Mouse (Mus musculus) brown adipose tissue, adult 24 weeks (tissue): ENCODE results near the gene Tprgl. TPM values are rescaled to one million over a fixed set of nuclear protein-coding genes. Genes with fewer than 3 reads are reported as not detected.

Experiments
- H3K27ac ChIP-seq: fragments of 200-500 bp; replicated peaks from 2 replicates; pipeline ENCODE4 v1.5.1; 2012; ENCODE audit warnings: low read depth, mild to moderate bottlenecking, low read length
- H3K4me1 ChIP-seq: fragments of 200-500 bp; 2 replicates; pipeline ENCODE4 v1.6.1; 2012; ENCODE audit warnings: low read length, mixed read lengths; ENCODE audit not compliant: control insufficient read depth, insufficient read depth, insufficient read length
- H3K4me3 ChIP-seq: fragments of 200-500 bp; 2 replicates; pipeline ENCODE4 v1.5.1; 2012; ENCODE audit warnings: low read depth, mild to moderate bottlenecking, low read length, moderate library complexity; ENCODE audit not compliant: insufficient read depth
- polyA plus RNA-seq: library from polyadenylated mRNA; stranded (reverse); fragments of >200 nt; gene quantifications from 2 replicates; pipeline ENCODE4 v1.2.4, GENCODE M21; 2012; ENCODE audit not compliant: missing spikeins, insufficient read depth, insufficient read length

Tprgl gene
- polyA plus RNA-seq, 1 experiment: 132 TPM

- Histone ChIP-seq H3K27ac (no peak overlapping the region), H3K4me3 (no peak overlapping the region), H3K4me1 (no peaks in the 10 kb centered on the region)
Observed at GRCm38 (mm10) chr4:154109850-154110243, 50.6 kb downstream of the Tprgl start.

DNA sequence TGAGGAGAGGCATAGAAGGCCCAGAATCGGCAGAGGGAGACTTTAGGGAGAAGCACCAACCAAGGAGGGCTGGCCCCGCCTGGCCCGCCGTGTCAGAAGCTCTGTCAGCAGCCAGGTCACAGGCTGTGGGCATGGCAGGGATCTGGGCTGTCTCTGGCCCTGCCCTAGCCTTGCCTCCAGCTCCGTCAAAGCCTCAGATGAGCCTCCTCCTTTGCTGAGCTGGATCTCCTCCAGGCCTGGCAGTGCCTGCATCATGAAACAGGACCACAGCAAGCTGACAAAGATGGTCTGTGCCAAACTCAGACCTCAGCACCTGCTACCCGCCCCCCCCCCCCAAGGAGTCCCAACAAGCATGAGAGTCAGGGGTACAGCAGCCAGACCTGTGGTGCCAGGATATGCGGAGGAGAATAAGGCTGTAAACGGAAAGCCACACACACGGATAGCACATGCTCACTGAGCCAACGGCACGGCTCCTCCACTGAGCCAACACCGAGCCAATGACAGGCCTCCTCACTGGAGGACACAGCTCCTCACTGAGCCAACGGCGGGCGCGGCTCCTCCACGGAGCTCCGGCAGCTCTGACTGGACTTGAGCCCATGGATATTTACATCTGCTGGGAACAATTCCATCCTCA is 51.1 kb downstream of the Tprgl start:
- Histone ChIP-seq H3K4me1 (no peaks in the 10 kb centered on the region), H3K4me3 (no peak overlapping the region), H3K27ac (no peak overlapping the region)

Other genes starting within 250 kb of the Tprgl start
- 17.2 and 22.2 TPM in 2 replicates for gene A430005L14Rik, start 203.4 kb downstream of the Tprgl start, polyA plus RNA-seq
- 0.83 and 1.3 TPM in 2 replicates for gene Dffb, start 185.5 kb downstream of the Tprgl start, polyA plus RNA-seq
- gene Cep104, start 185.5 kb downstream of the Tprgl start, polyA plus RNA-seq: 12.9 and 13.6 TPM in 2 replicates
- 20.1 and 24.0 TPM in 2 replicates for gene Lrrc47, start 148.9 kb downstream of the Tprgl start, polyA plus RNA-seq
- gene Smim1, start 134.4 kb downstream of the Tprgl start, polyA plus RNA-seq: 12.6 and 14.5 TPM in 2 replicates
- gene Ccdc27, start 118.0 kb downstream of the Tprgl start, polyA plus RNA-seq: not detected in 2 replicates
- gene Trp73, start 20.5 kb downstream of the Tprgl start, polyA plus RNA-seq: not detected in 2 replicates
- 6.3 and 8.2 TPM in 2 replicates for gene Wrap73, start 18.3 kb downstream of the Tprgl start, polyA plus RNA-seq
- gene Megf6, start 10.1 kb upstream of the Tprgl start, polyA plus RNA-seq: 0.21 and 0.28 TPM in 2 replicates
- not detected in 2 replicates for gene Arhgef16, start 141.0 kb upstream of the Tprgl start, polyA plus RNA-seq
- not detected in 2 replicates for gene B230104I21Rik, start 175.5 kb upstream of the Tprgl start, polyA plus RNA-seq